Mouse (Mus musculus) ES-E14 (cell line): ENCODE results near the gene Ltb4r2. TPM values are rescaled to one million over a fixed set of nuclear protein-coding genes. Genes with fewer than 3 reads are reported as not detected.

Source experiments
- DNase-seq: peaks from one replicate; pipeline ENCODE4 v3.0.0-alpha.2; 2013; ENCODE audit warnings: low read depth, low spot score
- H3K27ac ChIP-seq: 2 replicates; pipeline ENCODE4 v1.5.1; 2012; ENCODE audit warnings: low read depth, mild to moderate bottlenecking, low read length, moderate library complexity, mixed read lengths; ENCODE audit not compliant: poor library complexity, insufficient read depth, severe bottlenecking
- H3K36me3 ChIP-seq: 2 replicates; pipeline ENCODE4 v1.6.1; 2012; ENCODE audit warnings: mild to moderate bottlenecking, low read length, moderate library complexity, mixed read lengths; ENCODE audit not compliant: control insufficient read depth, poor library complexity, insufficient read depth, severe bottlenecking
- H3K4me1 ChIP-seq, 2 experiments: fragments of 150-350 bp in 1 of 2; sonication (generic) in 1 of 2; 2 replicates each; pipeline ENCODE4 v1.6.1; 2012; ENCODE audit warnings: low read length in 2 of 2, mild to moderate bottlenecking in 1 of 2, mixed read lengths in 1 of 2; ENCODE audit not compliant: control insufficient read depth in 2 of 2, insufficient read depth in 2 of 2, poor library complexity in 1 of 2
- H3K4me3 ChIP-seq, 2 experiments: fragments of 150-350 bp in 1 of 2; sonication (generic) in 1 of 2; 2 replicates each; pipeline ENCODE4 v1.5.1; 2012; ENCODE audit warnings: low read length in 2 of 2, low read depth in 1 of 2, mild to moderate bottlenecking in 1 of 2, mixed read lengths in 1 of 2; ENCODE audit not compliant: insufficient read depth in 1 of 2, poor library complexity in 1 of 2, severe bottlenecking in 1 of 2
- H3K9ac ChIP-seq: 2 replicates; pipeline ENCODE4 v1.6.1; 2012; ENCODE audit warnings: low read depth, mild to moderate bottlenecking, low read length, mixed read lengths; ENCODE audit not compliant: poor library complexity, insufficient read depth, severe bottlenecking
- H3K9me3 ChIP-seq: fragments of 150-350 bp; sonication (generic); 2 replicates; pipeline ENCODE4 v1.6.1; 2012; ENCODE audit warnings: low read depth, mild to moderate bottlenecking, low read length; ENCODE audit not compliant: control insufficient read depth, insufficient read depth
- CHD2 ChIP-seq: IDR thresholded peaks from 2 replicates; pipeline ENCODE4 v1.6.1; 2014; ENCODE audit warnings: mild to moderate bottlenecking, low read depth, low read length, inconsistent platforms
- HCFC1 ChIP-seq: IDR thresholded peaks from 2 replicates; pipeline ENCODE4 v1.6.1; 2012; ENCODE audit warnings: low read length, inconsistent platforms, borderline replicate concordance; ENCODE audit not compliant: insufficient read depth
- MAFK ChIP-seq: IDR thresholded peaks from 2 replicates; pipeline ENCODE4 v1.6.1; 2014; ENCODE audit warnings: mild to moderate bottlenecking, low read depth, low read length, inconsistent platforms; ENCODE audit not compliant: insufficient read depth
- ZC3H11A ChIP-seq: IDR thresholded peaks from 2 replicates; pipeline ENCODE4 v1.6.1; 2012; ENCODE audit warnings: low read depth, mild to moderate bottlenecking, inconsistent platforms, low read length, borderline replicate concordance
- ZNF384 ChIP-seq: IDR thresholded peaks from 2 replicates; pipeline ENCODE4 v1.6.1; 2012; ENCODE audit warnings: low read depth, low read length, inconsistent platforms
- in situ Hi-C, 2 experiments: fragments of 600-800 bp; cut with MboI; formaldehyde crosslinking; loops; one replicate each; pipeline ENCODE4 v1.15.1; 2025; ENCODE audit warnings: low sequenced_read_pairs in 2 of 2, inconsistent platforms in 1 of 2; ENCODE audit not compliant: unreplicated experiment in 2 of 2
- total RNA-seq: library from RNA; depleted of rRNA; stranded (reverse); fragments of 300-350 nt; gene quantifications from 2 replicates; pipeline ENCODE4 v1.2.3, GENCODE M21; 2012

Ltb4r2 gene
- total RNA-seq, 1 experiment = 1.5 TPM

DNA sequence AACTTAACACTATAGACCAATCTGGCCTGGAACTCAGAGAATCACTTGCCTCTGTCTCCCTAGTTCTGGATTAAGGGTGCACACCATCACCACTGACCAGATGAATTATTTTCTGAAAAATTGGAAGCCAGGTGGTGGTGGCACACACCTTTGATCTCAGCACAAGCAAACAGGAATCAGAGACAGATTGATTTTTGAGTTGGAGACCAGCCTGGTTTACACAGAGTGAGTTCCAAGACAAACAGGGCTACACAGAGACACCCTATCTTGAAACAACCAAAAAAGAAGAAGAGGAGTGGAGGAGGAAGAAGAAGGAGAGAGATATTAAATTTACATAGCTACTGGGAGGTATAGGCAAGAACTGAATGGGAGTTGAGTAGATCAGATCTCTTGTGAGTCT is 35.0 kb upstream of the Ltb4r2 start:
- no peak for DNase-seq
- Histone ChIP-seq H3K9me3 (no peaks in the 10 kb centered on the region), H3K27ac (no peak overlapping the region), H3K4me3 (no peak overlapping the region), H3K4me1 (peaks cover 2 to 8% of the 10 kb centered on the region in 2 experiments; a peak in 3 of 4 replicates), H3K9ac (no peak overlapping the region), H3K36me3 (no peaks in the 10 kb centered on the region)
- in situ Hi-C loops = no loop called here
- TF ChIP-seq ZNF384 (no peak), ZC3H11A (no peak), HCFC1 (no peak), CHD2 (no peak), MAFK (no peak)

DNA sequence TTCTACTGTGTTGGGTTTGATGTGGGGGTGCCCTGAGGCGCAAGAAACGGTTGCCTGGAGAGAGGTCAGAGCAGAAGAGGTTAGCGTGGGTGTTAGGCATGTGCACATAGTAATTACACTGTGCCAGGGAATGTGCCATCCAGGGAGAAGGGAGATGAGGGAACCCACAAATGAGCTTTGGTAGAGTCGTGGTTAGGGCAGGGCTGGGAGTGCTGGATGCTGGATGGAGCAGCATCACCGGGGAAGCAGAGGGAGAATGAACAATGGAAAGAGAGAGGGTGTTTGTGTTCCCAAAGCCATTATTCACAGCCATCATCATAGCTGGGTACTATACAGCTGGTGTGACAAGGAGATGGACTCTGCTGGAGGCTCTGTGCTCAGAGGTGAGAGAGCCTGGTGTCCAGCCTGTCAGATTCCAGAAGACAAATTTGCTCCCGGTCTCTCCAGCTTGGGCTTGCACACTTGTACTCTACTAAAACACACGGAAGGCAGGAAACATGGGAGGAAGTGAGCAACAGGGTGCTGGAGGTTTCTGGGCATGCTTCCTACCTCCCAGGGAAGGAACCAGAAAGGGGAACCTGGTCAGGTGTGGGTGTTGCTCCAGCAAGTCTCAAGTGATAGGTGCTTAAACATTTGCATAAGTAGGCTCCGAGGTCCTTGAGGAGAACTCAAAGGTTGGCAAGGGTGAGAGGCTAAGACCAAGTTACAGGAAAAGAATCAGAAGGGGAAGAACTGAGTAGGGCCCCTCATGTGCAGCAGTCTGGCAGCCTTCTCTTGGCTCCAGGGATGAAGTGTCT is 33.1 kb upstream of the Ltb4r2 start:
- Histone ChIP-seq H3K4me1 (peaks cover 0 to 8% of the 10 kb centered on the region in 2 experiments; a peak in 1 of 4 replicates), H3K9me3 (no peaks in the 10 kb centered on the region), H3K9ac (no peak overlapping the region), H3K27ac (no peak overlapping the region), H3K36me3 (no peaks in the 10 kb centered on the region), H3K4me3 (no peak overlapping the region)
- TF ChIP-seq MAFK (no peak), ZNF384 (no peak), CHD2 (no peak), HCFC1 (no peak), ZC3H11A (no peak)
- in situ Hi-C loops = no loop called here
- no peak for DNase-seq

DNA sequence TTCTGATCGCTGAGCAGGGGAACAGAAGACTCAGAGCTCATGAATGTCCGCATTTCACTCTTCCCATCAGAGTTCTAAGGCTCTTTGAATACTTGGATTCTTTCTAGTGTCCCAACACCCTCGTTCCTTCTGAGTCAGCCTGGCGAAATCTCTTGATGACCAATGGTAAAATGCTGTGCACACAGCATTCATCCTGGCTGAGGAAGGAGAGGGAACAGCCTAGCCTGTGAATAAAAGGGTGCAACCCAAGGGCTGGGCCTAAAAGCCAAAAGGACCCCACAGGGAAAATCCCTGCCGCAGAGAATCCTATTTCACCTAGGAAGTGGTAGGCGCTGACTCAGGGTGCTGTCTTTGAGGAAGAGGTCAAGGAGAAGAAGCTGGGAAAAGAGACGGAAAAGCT is 31.1 kb upstream of the Ltb4r2 start:
- DNase-seq = no peak
- in situ Hi-C loops = no loop called here
- Histone ChIP-seq H3K9me3 (no peaks in the 10 kb centered on the region), H3K4me1 (peaks cover 0 to 4% of the 10 kb centered on the region in 2 experiments; a peak in 1 of 4 replicates), H3K4me3 (no peak overlapping the region), H3K9ac (no peak overlapping the region), H3K36me3 (no peaks in the 10 kb centered on the region), H3K27ac (no peak overlapping the region)
- TF ChIP-seq CHD2 (no peak), ZNF384 (no peak), MAFK (no peak), HCFC1 (no peak), ZC3H11A (no peak)

DNA sequence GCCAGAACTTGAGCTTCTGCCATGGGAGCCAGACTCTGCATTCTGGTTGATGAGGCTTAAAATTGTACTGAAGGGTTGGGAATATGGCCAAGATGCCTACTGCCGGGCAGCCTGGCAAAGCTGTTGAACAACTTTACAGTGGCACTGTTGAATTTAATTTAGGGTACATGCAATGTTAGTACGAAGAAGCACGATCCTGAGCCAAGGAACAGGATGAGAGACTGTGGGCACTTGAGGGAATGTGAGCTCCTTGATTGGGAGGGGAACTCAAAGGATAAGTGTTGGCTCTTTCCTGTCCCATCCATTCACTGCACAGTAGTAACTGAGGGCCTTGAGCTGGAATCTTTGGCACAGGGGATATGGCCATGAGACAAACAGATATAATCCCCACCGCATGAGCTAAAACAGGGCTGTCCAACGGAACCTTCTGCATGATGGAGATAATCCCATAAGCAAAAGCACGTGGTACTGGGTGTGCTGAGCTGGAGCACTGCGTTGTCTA is 30.6 kb upstream of the Ltb4r2 start:
- no peaks in the 10 kb centered on the region for H3K36me3 ChIP-seq
- in situ Hi-C loops = no loop called here
- no peak overlapping the region for H3K27ac ChIP-seq
- no peaks in the 10 kb centered on the region for H3K9me3 ChIP-seq
- H3K9ac ChIP-seq = no peak overlapping the region
- H3K4me1 ChIP-seq = no peaks in the 10 kb centered on the region
- H3K4me3 ChIP-seq = no peak overlapping the region
- TF ChIP-seq HCFC1 (no peak), ZNF384 (no peak), CHD2 (no peak), MAFK (no peak), ZC3H11A (no peak)
- no peak for DNase-seq
